Mouse (Mus musculus): ENCODE data around the gene Mgll. TPM values are rescaled to one million over a fixed set of nuclear protein-coding genes. Genes with fewer than 3 reads are reported as not detected.

The Mgll gene
- polyA plus RNA-seq, 1 experiment from 2014 or later = 94.2 TPM

DNA sequence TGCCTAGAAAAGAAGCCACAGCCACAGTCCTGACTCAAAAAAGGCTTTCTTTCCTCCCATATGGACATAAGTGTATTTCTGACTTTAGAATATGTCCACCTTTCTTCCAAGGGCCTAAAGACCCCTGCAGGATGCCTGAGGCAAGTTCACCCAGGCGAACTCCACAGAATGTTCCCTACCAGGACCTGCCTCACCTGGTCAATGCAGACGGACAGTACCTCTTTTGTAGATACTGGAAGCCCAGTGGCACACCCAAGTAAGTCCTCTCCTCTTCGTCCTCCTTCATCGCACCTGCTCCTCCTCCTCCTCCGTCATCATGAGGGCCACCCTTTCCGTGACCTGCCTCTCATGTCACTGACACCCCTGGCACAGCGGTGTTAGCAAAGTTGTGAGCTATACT is 1.4 kb downstream of the Mgll start:
- H3K4me1 ChIP-seq (replicated peaks; ENCODE audit: control insufficient read depth, insufficient read depth, low read length) = peaks cover 14% of the 10 kb centered on the region
- H3K9me3 ChIP-seq (ENCODE audit: control insufficient read depth, low read length) = no peaks in the 10 kb centered on the region
- peak overlapping the region; percentile 69 for H3K4me3 ChIP-seq (ENCODE audit: low read depth, low read length)
- DNase-seq (ENCODE audit: low spot score) = no peak
- ATAC-seq (replicated peaks; ENCODE audit: low FRiP score, low TSS enrichment, low read depth) = no peak
- H3K4me2 ChIP-seq (ENCODE audit: low read length) = peak overlapping the region; percentile 96
- no peak overlapping the region for H3K27ac ChIP-seq (ENCODE audit: low read depth)
- H3K27me3 ChIP-seq (replicated peaks; ENCODE audit: control insufficient read depth, insufficient read depth, low read length) = no peaks in the 10 kb centered on the region
- 60% methylated on average over 7 of the region's 7 CpGs for WGBS
- peak overlapping the region; percentile 73 for H3K9ac ChIP-seq (ENCODE audit: low read length)
- H3K36me3 ChIP-seq (ENCODE audit: control insufficient read depth, insufficient read depth, low read length) = 0 out of 2 replicates have a peak, but pooled peaks cover 4% of the 10 kb centered on the region

GRCm38 (mm10) chr6:88726252-88727211 is 2.3 kb downstream of the Mgll start:
- DNase-seq (ENCODE audit: low spot score) = no peak
- Histone ChIP-seq H3K9ac (ENCODE audit: low read length) (peak overlapping the region; percentile 73), H3K4me1 (replicated peaks; ENCODE audit: control insufficient read depth, insufficient read depth, low read length) (peaks cover 10% of the 10 kb centered on the region), H3K9me3 (ENCODE audit: control insufficient read depth, low read length) (no peaks in the 10 kb centered on the region), H3K27me3 (replicated peaks; ENCODE audit: control insufficient read depth, insufficient read depth, low read length) (no peaks in the 10 kb centered on the region), H3K4me2 (ENCODE audit: low read length) (peak overlapping the region; percentile 96), H3K4me3 (ENCODE audit: low read depth, low read length) (peak overlapping the region; percentile 69), H3K27ac (ENCODE audit: low read depth) (no peak overlapping the region), H3K36me3 (ENCODE audit: control insufficient read depth, insufficient read depth, low read length) (0 out of 2 replicates have a peak, but pooled peaks cover 6% of the 10 kb centered on the region)
- WGBS = 66% methylated on average over 9 of the region's 9 CpGs
- ATAC-seq (replicated peaks; ENCODE audit: low FRiP score, low TSS enrichment, low read depth) = no peak

- no peak for ATAC-seq (replicated peaks; ENCODE audit: low FRiP score, low TSS enrichment, low read depth)
- Histone ChIP-seq H3K27me3 (replicated peaks; ENCODE audit: control insufficient read depth, insufficient read depth, low read length) (no peaks in the 10 kb centered on the region), H3K4me2 (ENCODE audit: low read length) (no peak overlapping the region), H3K36me3 (ENCODE audit: control insufficient read depth, insufficient read depth, low read length) (0 out of 2 replicates have a peak, but pooled peaks cover 9% of the 10 kb centered on the region), H3K27ac (ENCODE audit: low read depth) (no peak overlapping the region), H3K4me1 (replicated peaks; ENCODE audit: control insufficient read depth, insufficient read depth, low read length) (peaks cover 10% of the 10 kb centered on the region), H3K9ac (ENCODE audit: low read length) (no peak overlapping the region), H3K4me3 (ENCODE audit: low read depth, low read length) (no peak overlapping the region), H3K9me3 (ENCODE audit: control insufficient read depth, low read length) (no peaks in the 10 kb centered on the region)
- no peak for DNase-seq (ENCODE audit: low spot score)
- WGBS = 89% methylated on average over 5 of the region's 5 CpGs
Observed at GRCm38 (mm10) chr6:88727490-88727889, 3.3 kb downstream of the Mgll start.

DNA sequence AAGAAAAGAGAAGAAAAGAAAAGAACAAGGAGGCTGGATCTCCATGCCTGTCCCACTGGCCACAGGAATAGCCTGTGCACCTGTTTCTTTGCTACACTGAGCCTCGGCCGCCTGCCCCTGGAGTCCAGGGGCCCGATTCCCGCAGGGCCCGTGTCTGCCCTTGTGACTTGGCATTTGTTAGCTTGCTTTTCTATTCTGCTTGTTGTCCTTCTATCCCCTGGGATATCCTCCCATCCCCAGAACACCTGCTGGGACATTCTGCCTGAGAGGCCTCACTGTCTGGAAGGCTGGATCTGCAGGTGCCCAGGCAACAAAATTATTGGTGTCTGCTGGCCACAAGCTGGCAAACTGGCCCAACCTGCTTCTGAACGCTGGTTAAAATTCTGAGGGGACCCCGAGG is 3.8 kb downstream of the Mgll start:
- ATAC-seq (replicated peaks; ENCODE audit: low FRiP score, low TSS enrichment, low read depth) (no peak), DNase-seq (ENCODE audit: low spot score) (no peak)
- H3K36me3 ChIP-seq (ENCODE audit: control insufficient read depth, insufficient read depth, low read length) = 0 out of 2 replicates have a peak, but pooled peaks cover 9% of the 10 kb centered on the region
- H3K4me1 ChIP-seq (replicated peaks; ENCODE audit: control insufficient read depth, insufficient read depth, low read length) = peaks cover 10% of the 10 kb centered on the region
- no peaks in the 10 kb centered on the region for H3K9me3 ChIP-seq (ENCODE audit: control insufficient read depth, low read length)
- no peak overlapping the region for H3K27ac ChIP-seq (ENCODE audit: low read depth)
- H3K9ac ChIP-seq (ENCODE audit: low read length) = no peak overlapping the region
- 81% methylated on average over 7 of the region's 7 CpGs for WGBS
- H3K27me3 ChIP-seq (replicated peaks; ENCODE audit: control insufficient read depth, insufficient read depth, low read length) = no peaks in the 10 kb centered on the region
- H3K4me3 ChIP-seq (ENCODE audit: low read depth, low read length) = no peak overlapping the region
- no peak overlapping the region for H3K4me2 ChIP-seq (ENCODE audit: low read length)

- no peak overlapping the region for H3K27ac ChIP-seq (ENCODE audit: low read depth)
- H3K4me3 ChIP-seq (ENCODE audit: low read depth, low read length) = no peak overlapping the region
- 0 out of 2 replicates have a peak, but pooled peaks cover 9% of the 10 kb centered on the region for H3K36me3 ChIP-seq (ENCODE audit: control insufficient read depth, insufficient read depth, low read length)
- H3K9me3 ChIP-seq (ENCODE audit: control insufficient read depth, low read length) = no peaks in the 10 kb centered on the region
- ATAC-seq (replicated peaks; ENCODE audit: low FRiP score, low TSS enrichment, low read depth) (no peak), DNase-seq (ENCODE audit: low spot score) (no peak)
- H3K4me1 ChIP-seq (replicated peaks; ENCODE audit: control insufficient read depth, insufficient read depth, low read length) = peaks cover 10% of the 10 kb centered on the region
- H3K9ac ChIP-seq (ENCODE audit: low read length) = no peak overlapping the region
- WGBS = 85% methylated on average over 5 of the region's 5 CpGs
- no peak overlapping the region for H3K4me2 ChIP-seq (ENCODE audit: low read length)
- no peaks in the 10 kb centered on the region for H3K27me3 ChIP-seq (replicated peaks; ENCODE audit: control insufficient read depth, insufficient read depth, low read length)
Observed at GRCm38 (mm10) chr6:88728515-88728914, 4.3 kb downstream of the Mgll start.

GRCm38 (mm10) chr6:88731211-88731751 is 7.1 kb downstream of the Mgll start:
- WGBS = 85% methylated on average over 11 of the region's 11 CpGs

DNA sequence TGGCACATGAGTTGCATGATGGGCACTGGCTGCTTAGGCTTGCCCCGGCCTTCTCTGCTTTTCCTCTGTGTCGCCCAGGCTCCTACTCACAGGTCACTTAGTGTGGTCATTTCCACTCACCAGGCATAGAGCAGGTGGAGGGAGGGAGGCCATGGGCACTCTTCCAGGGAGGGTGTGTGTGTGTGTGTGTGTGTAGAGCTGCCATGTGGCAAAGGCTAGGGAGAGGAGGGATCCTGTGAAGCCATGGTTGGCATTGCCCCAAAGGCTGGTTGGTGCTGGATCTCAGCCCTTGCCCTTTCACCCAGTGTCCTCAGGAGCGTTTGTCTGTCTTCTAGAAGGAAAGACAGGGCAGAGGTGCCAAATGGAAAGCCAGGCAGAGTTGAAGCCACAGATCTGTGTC is 7.8 kb downstream of the Mgll start:
- H3K4me2 ChIP-seq (ENCODE audit: low read length) = no peak overlapping the region
- DNase-seq (ENCODE audit: low spot score) (no peak), ATAC-seq (replicated peaks; ENCODE audit: low FRiP score, low TSS enrichment, low read depth) (no peak)
- H3K4me1 ChIP-seq (replicated peaks; ENCODE audit: control insufficient read depth, insufficient read depth, low read length) = peaks cover 7% of the 10 kb centered on the region
- H3K9ac ChIP-seq (ENCODE audit: low read length) = no peak overlapping the region
- H3K27ac ChIP-seq (ENCODE audit: low read depth) = no peak overlapping the region
- no peaks in the 10 kb centered on the region for H3K9me3 ChIP-seq (ENCODE audit: control insufficient read depth, low read length)
- H3K36me3 ChIP-seq (ENCODE audit: control insufficient read depth, insufficient read depth, low read length) = 0 out of 2 replicates have a peak, but pooled peaks cover 9% of the 10 kb centered on the region
- no peaks in the 10 kb centered on the region for H3K27me3 ChIP-seq (replicated peaks; ENCODE audit: control insufficient read depth, insufficient read depth, low read length)
- WGBS = 91% methylated on average over 3 of the region's 3 CpGs
- H3K4me3 ChIP-seq (ENCODE audit: low read depth, low read length) = no peak overlapping the region

More at GRCm38 (mm10) chr6:88731211-88731751, 7.1 kb downstream of the Mgll start:
- Histone ChIP-seq H3K27ac (ENCODE audit: low read depth) (no peak overlapping the region), H3K4me2 (ENCODE audit: low read length) (no peak overlapping the region), H3K9ac (ENCODE audit: low read length) (no peak overlapping the region), H3K9me3 (ENCODE audit: control insufficient read depth, low read length) (no peaks in the 10 kb centered on the region), H3K27me3 (replicated peaks; ENCODE audit: control insufficient read depth, insufficient read depth, low read length) (no peaks in the 10 kb centered on the region), H3K4me3 (ENCODE audit: low read depth, low read length) (no peak overlapping the region), H3K36me3 (ENCODE audit: control insufficient read depth, insufficient read depth, low read length) (0 out of 2 replicates have a peak, but pooled peaks cover 9% of the 10 kb centered on the region), H3K4me1 (replicated peaks; ENCODE audit: control insufficient read depth, insufficient read depth, low read length) (peaks cover 7% of the 10 kb centered on the region)
- no peak for ATAC-seq (replicated peaks; ENCODE audit: low FRiP score, low TSS enrichment, low read depth)
- no peak for DNase-seq (ENCODE audit: low spot score)

DNA sequence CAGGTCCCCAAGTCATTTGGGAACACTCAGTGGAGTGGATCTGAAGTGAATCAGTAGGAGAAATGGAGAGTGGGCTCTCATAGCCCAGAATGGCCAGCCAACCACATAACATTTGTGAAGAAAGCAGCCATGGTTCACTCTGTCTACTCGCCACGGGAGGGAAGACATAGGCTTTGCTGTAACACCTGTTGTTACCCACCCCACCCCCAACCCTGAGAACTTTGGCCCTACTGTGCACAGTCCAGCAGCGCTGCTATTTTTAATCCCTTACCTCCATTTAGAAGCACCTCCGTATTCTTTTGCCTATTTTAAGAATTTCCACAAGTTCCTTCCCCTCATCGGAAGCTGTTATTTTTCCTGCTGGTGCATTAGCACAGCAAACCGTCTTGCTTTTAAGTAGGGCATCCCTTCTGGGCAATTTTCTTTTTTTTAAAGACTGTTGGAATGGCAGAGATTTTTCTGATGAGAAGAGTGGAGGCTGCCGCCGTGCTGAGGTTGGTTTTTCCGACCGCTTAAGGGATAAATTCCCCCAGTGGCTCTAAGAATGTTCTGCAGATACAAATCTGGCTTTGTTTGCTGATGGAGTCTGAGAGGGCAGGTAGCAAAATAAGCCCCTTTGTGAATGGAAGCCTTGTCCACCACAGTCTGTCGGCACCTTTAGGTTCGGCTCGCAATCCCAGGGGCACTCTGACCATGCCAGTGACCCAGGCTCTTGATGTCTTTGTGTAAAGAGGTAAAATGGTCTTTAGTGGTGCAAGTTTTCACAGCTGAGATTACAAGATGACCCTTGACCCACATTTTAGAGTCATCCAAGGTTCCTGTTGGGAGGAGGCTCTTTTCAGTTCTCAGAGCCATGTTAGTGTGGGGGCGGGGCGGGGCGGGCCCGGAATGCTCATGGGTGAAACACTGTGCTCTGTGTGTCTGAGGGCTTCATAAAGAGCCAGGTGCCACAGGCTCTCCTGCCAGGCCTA is 8.7 kb downstream of the Mgll start:
- H3K4me1 ChIP-seq (replicated peaks; ENCODE audit: control insufficient read depth, insufficient read depth, low read length) = peaks cover 15% of the 10 kb centered on the region
- H3K9ac ChIP-seq (ENCODE audit: low read length) = no peak overlapping the region
- no peaks in the 10 kb centered on the region for H3K9me3 ChIP-seq (ENCODE audit: control insufficient read depth, low read length)
- ATAC-seq (replicated peaks; ENCODE audit: low FRiP score, low TSS enrichment, low read depth) (no peak), DNase-seq (ENCODE audit: low spot score) (no peak)
- H3K27ac ChIP-seq (ENCODE audit: low read depth) = no peak overlapping the region
- H3K36me3 ChIP-seq (ENCODE audit: control insufficient read depth, insufficient read depth, low read length) = 0 out of 2 replicates have a peak, but pooled peaks cover 4% of the 10 kb centered on the region
- H3K27me3 ChIP-seq (replicated peaks; ENCODE audit: control insufficient read depth, insufficient read depth, low read length) = no peaks in the 10 kb centered on the region
- no peak overlapping the region for H3K4me2 ChIP-seq (ENCODE audit: low read length)
- no peak overlapping the region for H3K4me3 ChIP-seq (ENCODE audit: low read depth, low read length)
- WGBS = 61% methylated on average over 17 of the region's 17 CpGs

Data from intestine, embryonic 14.5 days (tissue).